Mouse (Mus musculus) kidney, embryonic 16.5 days (tissue): ENCODE results near the gene Mettl1. TPM values are rescaled to one million over a fixed set of nuclear protein-coding genes. Genes with fewer than 3 reads are reported as not detected.
"Not testable (repeated sequence)": the region's sequence is repeated elsewhere in the genome, so short reads cannot be mapped to it uniquely, and the experiment has no call there.

Experiments
- ATAC-seq: fragments of 200-750 bp; cut with Nextera tagmentation; 2 replicates; pipeline ENCODE4 v1.8.0; 2017; ENCODE audit warnings: moderate TSS enrichment; ENCODE audit not compliant: low FRiP score, low TSS enrichment
- H3K27ac ChIP-seq: fragments of 300-500 bp; sonication (generic); 2 replicates; pipeline ENCODE4 v1.5.1; 2014; ENCODE audit warnings: low read length
- H3K27me3 ChIP-seq: fragments of 300-500 bp; sonication (generic); 2 replicates; pipeline ENCODE4 v1.6.1; 2014; ENCODE audit warnings: low read length, control low read depth, mixed read lengths; ENCODE audit not compliant: insufficient read depth
- H3K36me3 ChIP-seq: fragments of 300-500 bp; sonication (generic); 2 replicates; pipeline ENCODE4 v1.6.1; 2014; ENCODE audit warnings: low read length, control low read depth, mixed read lengths; ENCODE audit not compliant: insufficient read depth
- H3K4me1 ChIP-seq: fragments of 300-500 bp; sonication (generic); 2 replicates; pipeline ENCODE4 v1.6.1; 2014; ENCODE audit warnings: low read length, control low read depth, mixed read lengths; ENCODE audit not compliant: insufficient read depth
- H3K4me2 ChIP-seq: fragments of 300-500 bp; sonication (generic); replicated peaks from 2 replicates; pipeline ENCODE4 v1.6.1; 2014; ENCODE audit warnings: low read depth, low read length
- H3K4me3 ChIP-seq: fragments of 300-500 bp; sonication (generic); 2 replicates; pipeline ENCODE4 v1.5.1; 2014; ENCODE audit warnings: mild to moderate bottlenecking, low read length
- H3K9ac ChIP-seq: fragments of 300-500 bp; sonication (generic); replicated peaks from 2 replicates; pipeline ENCODE4 v1.6.1; 2014; ENCODE audit warnings: low read length
- H3K9me3 ChIP-seq: fragments of 300-500 bp; sonication (generic); 2 replicates; pipeline ENCODE4 v1.6.1; 2016; ENCODE audit warnings: low read length, control low read depth
- WGBS: fragments of 180-500 bp; shearing (Covaris S2); extraction: QIAGEN DNeasy Blood & Tissue Kit; methylation state at CpG from one replicate; pipeline ENCODE4 v1.1.7; 2014; 5-methylcytosine and 5-hydroxymethylcytosine counted together
- polyA plus RNA-seq: library from polyadenylated mRNA; unstranded; fragments of >200 nt; fragmentation: Nextera tagmentation; extraction: Ambion mirVana; gene quantifications from 2 replicates; pipeline ENCODE4 v1.2.1, GENCODE M21; 2015

Mettl1 gene
- polyA plus RNA-seq, 1 experiment from 2014 or later = 52.8 TPM

GRCm38 (mm10) chr10:127072969-127073368, 31.8 kb downstream of the Mettl1 start:
- H3K9me3 ChIP-seq = not testable (repeated sequence)

GRCm38 (mm10) chr10:127073981-127074380, 32.8 kb downstream of the Mettl1 start:
- ATAC-seq = no peak
- no peak overlapping the region for H3K4me3 ChIP-seq
- no peak overlapping the region for H3K4me2 ChIP-seq
- H3K27ac ChIP-seq = no peak overlapping the region
- H3K9ac ChIP-seq = no peak overlapping the region
- H3K36me3 ChIP-seq = no peaks in the 10 kb centered on the region
- peaks cover 15% of the 10 kb centered on the region for H3K4me1 ChIP-seq
- WGBS = 90% methylated on average over 1 of the region's 1 CpGs
- H3K9me3 ChIP-seq = no peaks in the 10 kb centered on the region
- peaks cover 37% of the 10 kb centered on the region for H3K27me3 ChIP-seq

More at GRCm38 (mm10) chr10:127072969-127073368, 31.8 kb downstream of the Mettl1 start:
- not testable (repeated sequence) for ATAC-seq, H3K36me3 ChIP-seq, H3K27ac ChIP-seq, H3K4me3 ChIP-seq, H3K9ac ChIP-seq, H3K4me2 ChIP-seq
- WGBS = 73% methylated on average over 2 of the region's 2 CpGs
- H3K27me3 ChIP-seq = peaks cover 27% of the 10 kb centered on the region
- peaks cover 21% of the 10 kb centered on the region for H3K4me1 ChIP-seq

- Histone ChIP-seq H3K27me3 (peaks cover 48% of the 10 kb centered on the region), H3K36me3 (no peaks in the 10 kb centered on the region), H3K9me3 (no peaks in the 10 kb centered on the region), H3K9ac (no peak within 1 kb of the TSS), H3K4me2 (no peak within 1 kb of the TSS), H3K4me1 (peaks cover 21% of the 10 kb centered on the region), H3K4me3 (no peak within 1 kb of the TSS), H3K27ac (no peak within 1 kb of the TSS)
- ATAC-seq = no peak
- 66% methylated on average over 9 of the region's 9 CpGs for WGBS
Measured at GRCm38 (mm10) chr10:127075080-127075479, 33.9 kb downstream of the Mettl1 start, which contains the start of gene Agap2. TSS of gene Agap2 (plus strand) at chr10:127075284.

GRCm38 (mm10) chr10:127075651-127076050, 34.4 kb downstream of the Mettl1 start:
- Histone ChIP-seq H3K4me2 (no peak overlapping the region), H3K4me3 (no peak overlapping the region), H3K9ac (no peak overlapping the region), H3K27me3 (peaks cover 54% of the 10 kb centered on the region), H3K36me3 (no peaks in the 10 kb centered on the region), H3K27ac (no peak overlapping the region), H3K4me1 (peaks cover 24% of the 10 kb centered on the region), H3K9me3 (no peaks in the 10 kb centered on the region)
- ATAC-seq = no peak
- WGBS = 64% methylated on average over 8 of the region's 8 CpGs

- Histone ChIP-seq H3K4me3 (no peak overlapping the region), H3K4me2 (no peak overlapping the region), H3K9ac (no peak overlapping the region), H3K4me1 (peaks cover 23% of the 10 kb centered on the region), H3K27me3 (peaks cover 58% of the 10 kb centered on the region), H3K27ac (no peak overlapping the region), H3K36me3 (no peaks in the 10 kb centered on the region), H3K9me3 (no peaks in the 10 kb centered on the region)
- no peak for ATAC-seq
- WGBS = 26% methylated on average over 4 of the region's 4 CpGs
Measured at GRCm38 (mm10) chr10:127076082-127076481, 34.9 kb downstream of the Mettl1 start.

GRCm38 (mm10) chr10:127077515-127077914, 36.3 kb downstream of the Mettl1 start:
- ATAC-seq = no peak
- H3K4me3 ChIP-seq = no peak overlapping the region

GRCm38 (mm10) chr10:127078001-127078676, 36.9 kb downstream of the Mettl1 start:
- Histone ChIP-seq H3K4me1 (peaks cover 28% of the 10 kb centered on the region), H3K9me3 (no peaks in the 10 kb centered on the region), H3K9ac (no peak overlapping the region), H3K4me3 (peak overlapping the region; percentile 53), H3K27ac (no peak overlapping the region), H3K36me3 (no peaks in the 10 kb centered on the region), H3K27me3 (peaks cover 78% of the 10 kb centered on the region), H3K4me2 (peak overlapping the region; percentile 92)
- whole genome bisulfite sequencing = 6% methylated on average over 12 of the region's 12 CpGs
- 0 out of 2 replicates have a peak, but pooled peaks have one; percentile 13 for ATAC-seq

More at GRCm38 (mm10) chr10:127077515-127077914, 36.3 kb downstream of the Mettl1 start:
- no peak overlapping the region for H3K27ac ChIP-seq
- no peak overlapping the region for H3K9ac ChIP-seq
- no peaks in the 10 kb centered on the region for H3K36me3 ChIP-seq
- WGBS = 5% methylated on average over 10 of the region's 10 CpGs
- no peak overlapping the region for H3K4me2 ChIP-seq
- peaks cover 72% of the 10 kb centered on the region for H3K27me3 ChIP-seq
- no peaks in the 10 kb centered on the region for H3K9me3 ChIP-seq
- H3K4me1 ChIP-seq = peaks cover 28% of the 10 kb centered on the region

- H3K36me3 ChIP-seq = no peaks in the 10 kb centered on the region
- peak overlapping the region; percentile 92 for H3K4me2 ChIP-seq
- H3K27me3 ChIP-seq = peaks cover 86% of the 10 kb centered on the region
- under 1% methylated on average over 29 of the region's 49 CpGs for WGBS
- peak; percentile 16; the same call in 1 of the 2 replicates for ATAC-seq
- H3K9me3 ChIP-seq = no peaks in the 10 kb centered on the region
- peak overlapping the region; percentile 57 for H3K9ac ChIP-seq
- H3K4me1 ChIP-seq = peaks cover 28% of the 10 kb centered on the region
- H3K27ac ChIP-seq = no peak overlapping the region
- peak overlapping the region; percentile 53 for H3K4me3 ChIP-seq
Measured at GRCm38 (mm10) chr10:127078677-127079575, 37.7 kb downstream of the Mettl1 start.

- H3K9me3 ChIP-seq = no peaks in the 10 kb centered on the region
- WGBS = under 1% methylated on average over 66 of the region's 70 CpGs
- peak overlapping the region; percentile 92 for H3K4me2 ChIP-seq
- peak overlapping the region; percentile 53 for H3K4me3 ChIP-seq
- ATAC-seq = no peak
- H3K27me3 ChIP-seq = peaks cover 90% of the 10 kb centered on the region
- H3K9ac ChIP-seq = peak overlapping the region; percentile 57; the same call in 1 of the 2 replicates
- H3K4me1 ChIP-seq = peaks cover 28% of the 10 kb centered on the region
- H3K36me3 ChIP-seq = no peaks in the 10 kb centered on the region
- H3K27ac ChIP-seq = no peak overlapping the region
Measured at GRCm38 (mm10) chr10:127079665-127080391, 38.6 kb downstream of the Mettl1 start.
